Mouse (Mus musculus): ENCODE data around the gene Pnpt1. TPM values are rescaled to one million over a fixed set of nuclear protein-coding genes. Genes with fewer than 3 reads are reported as not detected.
A peak's percentile ranks its signal among the peaks of the same experiment; 100 is the strongest.

Pnpt1 gene
- 33.6 and 33.7 TPM in 2 replicates for polyA plus RNA-seq (2016; fragmentation: Nextera tagmentation; extraction: Ambion mirVana)

- no peaks in the 10 kb centered on the region for H3K9me3 ChIP-seq (replicated peaks)
- peak within 1 kb of the TSS; percentile 62 for H3K27ac ChIP-seq
- WGBS: 4% methylated on average over 50 of the region's 50 CpGs
- ATAC-seq (ENCODE audit: low FRiP score): peak; percentile 100
- peak within 1 kb of the TSS; percentile 83 for H3K9ac ChIP-seq
- peaks cover 4% of the 10 kb centered on the region; the same call in 1 of the 2 replicates for H3K4me1 ChIP-seq
- no peaks in the 10 kb centered on the region for H3K27me3 ChIP-seq
- H3K36me3 ChIP-seq: peaks cover 8% of the 10 kb centered on the region
- peak within 1 kb of the TSS; percentile 81 for H3K4me2 ChIP-seq (replicated peaks)
- H3K4me3 ChIP-seq: peak within 1 kb of the TSS; percentile 85
Measured at GRCm38 (mm10) chr11:29130385-29131355, at the start of gene Pnpt1. TSS of gene Pnpt1 (plus strand) at chr11:29130744.

- WGBS: 96% methylated on average over 2 of the region's 2 CpGs
- H3K4me2 ChIP-seq (replicated peaks): no peak overlapping the region
- H3K4me3 ChIP-seq: no peak overlapping the region
- H3K9me3 ChIP-seq (replicated peaks): no peaks in the 10 kb centered on the region
- H3K27me3 ChIP-seq: no peaks in the 10 kb centered on the region
- H3K4me1 ChIP-seq: no peaks in the 10 kb centered on the region
- H3K36me3 ChIP-seq: no peaks in the 10 kb centered on the region
- ATAC-seq (ENCODE audit: low FRiP score): no peak
- no peak overlapping the region for H3K9ac ChIP-seq
- no peak overlapping the region for H3K27ac ChIP-seq
Measured at GRCm38 (mm10) chr11:29092403-29092802, 38.1 kb upstream of the Pnpt1 start.

- Histone ChIP-seq H3K4me2 (replicated peaks) (no peak overlapping the region), H3K4me1 (no peaks in the 10 kb centered on the region), H3K9ac (no peak overlapping the region), H3K4me3 (no peak overlapping the region), H3K27ac (no peak overlapping the region), H3K27me3 (no peaks in the 10 kb centered on the region), H3K36me3 (no peaks in the 10 kb centered on the region), H3K9me3 (replicated peaks) (no peaks in the 10 kb centered on the region)
- 38% methylated on average over 2 of the region's 2 CpGs for WGBS
- ATAC-seq (ENCODE audit: low FRiP score): no peak
Measured at GRCm38 (mm10) chr11:29098926-29099325, 31.6 kb upstream of the Pnpt1 start.

GRCm38 (mm10) chr11:29129862-29130384 is 621 bp upstream of the Pnpt1 start:
- H3K36me3 ChIP-seq: peaks cover 6% of the 10 kb centered on the region
- no peak overlapping the region for H3K27ac ChIP-seq
- no peaks in the 10 kb centered on the region for H3K9me3 ChIP-seq (replicated peaks)
- peak overlapping the region; percentile 83; the same call in 1 of the 2 replicates for H3K9ac ChIP-seq
- ATAC-seq (ENCODE audit: low FRiP score): peak; percentile 76
- peaks cover 4% of the 10 kb centered on the region; the same call in 1 of the 2 replicates for H3K4me1 ChIP-seq
- peak overlapping the region; percentile 85 for H3K4me3 ChIP-seq
- no peaks in the 10 kb centered on the region for H3K27me3 ChIP-seq
- H3K4me2 ChIP-seq (replicated peaks): peak overlapping the region; percentile 51
- WGBS: 68% methylated on average over 11 of the region's 11 CpGs

- H3K4me3 ChIP-seq: no peak overlapping the region
- no peaks in the 10 kb centered on the region for H3K4me1 ChIP-seq
- no peaks in the 10 kb centered on the region for H3K27me3 ChIP-seq
- no peak overlapping the region for H3K27ac ChIP-seq
- no peak for ATAC-seq (ENCODE audit: low FRiP score)
- no peaks in the 10 kb centered on the region for H3K9me3 ChIP-seq (replicated peaks)
- H3K36me3 ChIP-seq: peaks cover 31% of the 10 kb centered on the region
- no peak overlapping the region for H3K4me2 ChIP-seq (replicated peaks)
- no peak overlapping the region for H3K9ac ChIP-seq
- 78% methylated on average over 1 of the region's 1 CpGs for WGBS
Measured at GRCm38 (mm10) chr11:29140671-29141070, 10.1 kb downstream of the Pnpt1 start.

GRCm38 (mm10) chr11:29148901-29149300 is 18.4 kb downstream of the Pnpt1 start:
- WGBS: 91% methylated on average over 2 of the region's 2 CpGs
- Histone ChIP-seq H3K4me3 (no peak overlapping the region), H3K27me3 (no peaks in the 10 kb centered on the region), H3K27ac (no peak overlapping the region), H3K4me2 (replicated peaks) (no peak overlapping the region), H3K9me3 (replicated peaks) (no peaks in the 10 kb centered on the region), H3K9ac (no peak overlapping the region), H3K4me1 (no peaks in the 10 kb centered on the region), H3K36me3 (peaks cover 28% of the 10 kb centered on the region)
- ATAC-seq (ENCODE audit: low FRiP score): no peak

- H3K27me3 ChIP-seq: no peaks in the 10 kb centered on the region
- no peaks in the 10 kb centered on the region for H3K9me3 ChIP-seq (replicated peaks)
- no peak overlapping the region for H3K4me3 ChIP-seq
- ATAC-seq (ENCODE audit: low FRiP score): no peak
- H3K4me1 ChIP-seq: no peaks in the 10 kb centered on the region
- no peak overlapping the region for H3K27ac ChIP-seq
- no peak overlapping the region for H3K4me2 ChIP-seq (replicated peaks)
- H3K36me3 ChIP-seq: peaks cover 23% of the 10 kb centered on the region
- 98% methylated on average over 4 of the region's 4 CpGs for WGBS
- no peak overlapping the region for H3K9ac ChIP-seq
Measured at GRCm38 (mm10) chr11:29163569-29163968, 33.0 kb downstream of the Pnpt1 start.

- Histone ChIP-seq H3K27me3 (no peaks in the 10 kb centered on the region), H3K4me3 (peak overlapping the region; percentile 94), H3K9me3 (replicated peaks) (no peaks in the 10 kb centered on the region), H3K4me2 (replicated peaks) (peak overlapping the region; percentile 83), H3K9ac (peak overlapping the region; percentile 64), H3K4me1 (peaks cover 16% of the 10 kb centered on the region), H3K36me3 (no peaks in the 10 kb centered on the region), H3K27ac (peak overlapping the region; percentile 94)
- peak; percentile 30 for ATAC-seq (ENCODE audit: low FRiP score)
- under 1% methylated on average over 34 of the region's 34 CpGs for WGBS
Measured at GRCm38 (mm10) chr11:29171959-29172391, 41.4 kb downstream of the Pnpt1 start.

- Histone ChIP-seq H3K36me3 (no peaks in the 10 kb centered on the region), H3K9ac (peak within 1 kb of the TSS; percentile 93), H3K4me2 (replicated peaks) (peak within 1 kb of the TSS; percentile 83), H3K4me1 (peaks cover 16% of the 10 kb centered on the region), H3K27me3 (no peaks in the 10 kb centered on the region), H3K4me3 (peak within 1 kb of the TSS; percentile 94), H3K9me3 (replicated peaks) (no peaks in the 10 kb centered on the region), H3K27ac (peak within 1 kb of the TSS; percentile 94)
- under 1% methylated on average over 50 of the region's 50 CpGs for WGBS
- peak; percentile 98 for ATAC-seq (ENCODE audit: low FRiP score)
Measured at GRCm38 (mm10) chr11:29172563-29173124, 42.1 kb downstream of the Pnpt1 start, which contains the start of gene Ppp4r3b. TSS of gene Ppp4r3b (plus strand) at chr11:29172890.

- Histone ChIP-seq H3K4me2 (replicated peaks) (peak overlapping the region; percentile 68), H3K27ac (peak overlapping the region; percentile 94), H3K9ac (peak overlapping the region; percentile 93), H3K9me3 (replicated peaks) (no peaks in the 10 kb centered on the region), H3K36me3 (no peaks in the 10 kb centered on the region), H3K4me1 (peaks cover 16% of the 10 kb centered on the region), H3K4me3 (peak overlapping the region; percentile 94), H3K27me3 (no peaks in the 10 kb centered on the region)
- peak; percentile 80 for ATAC-seq (ENCODE audit: low FRiP score)
- WGBS: under 1% methylated on average over 38 of the region's 38 CpGs
Measured at GRCm38 (mm10) chr11:29173125-29173631, 42.6 kb downstream of the Pnpt1 start.

- peak overlapping the region; percentile 68 for H3K4me2 ChIP-seq (replicated peaks)
- peaks cover 16% of the 10 kb centered on the region for H3K4me1 ChIP-seq
- 5% methylated on average over 13 of the region's 13 CpGs for WGBS
- no peaks in the 10 kb centered on the region for H3K36me3 ChIP-seq
- ATAC-seq (ENCODE audit: low FRiP score): no peak
- no peaks in the 10 kb centered on the region for H3K27me3 ChIP-seq
- H3K4me3 ChIP-seq: peak overlapping the region; percentile 94
- no peaks in the 10 kb centered on the region for H3K9me3 ChIP-seq (replicated peaks)
- H3K9ac ChIP-seq: peak overlapping the region; percentile 93
- H3K27ac ChIP-seq: peak overlapping the region; percentile 94
Measured at GRCm38 (mm10) chr11:29173706-29174436, 43.3 kb downstream of the Pnpt1 start.
